Mouse (Mus musculus) left cerebral cortex, adult 11 months (tissue): Measurements from ENCODE around the gene Eef2.

ENCODE experiments used
- DNase-seq: peaks from one replicate; pipeline ENCODE4 v3.0.0; 2022; ENCODE audit warnings: low spot score

Gene Eef2

GRCm38 (mm10) chr10:81176466-81177271, at the start of gene Eef2:
Gene Eef2 (plus strand): TSS chr10:81176631.
- DNase-seq: peak; percentile 97

- DNase-seq: no peak
These were observed 42.2 kb upstream of the Eef2 start for GRCm38 (mm10) chr10:81134181-81134587.

- DNase-seq: no peak
These were observed 41.3 kb upstream of the Eef2 start, which contains the start of gene Zbtb7a for GRCm38 (mm10) chr10:81134966-81135681. Gene Zbtb7a (plus strand): TSS chr10:81135220.

GRCm38 (mm10) chr10:81135831-81136705, 40.4 kb upstream of the Eef2 start:
- DNase-seq: peak; percentile 60

- no peak for DNase-seq
These were observed 39.7 kb upstream of the Eef2 start for GRCm38 (mm10) chr10:81136706-81137231.

- peak; percentile 98 for DNase-seq
These were observed 38.9 kb upstream of the Eef2 start for GRCm38 (mm10) chr10:81137252-81138130.

GRCm38 (mm10) chr10:81138131-81138782, 38.2 kb upstream of the Eef2 start:
- no peak for DNase-seq

- DNase-seq: no peak
These were observed 37.5 kb upstream of the Eef2 start for GRCm38 (mm10) chr10:81138821-81139528.

- no peak for DNase-seq
These were observed 36.9 kb upstream of the Eef2 start for GRCm38 (mm10) chr10:81139529-81139846.

GRCm38 (mm10) chr10:81140005-81140404, 36.4 kb upstream of the Eef2 start:
- no peak for DNase-seq

- no peak for DNase-seq
These were observed 35.5 kb upstream of the Eef2 start for GRCm38 (mm10) chr10:81140717-81141454.

GRCm38 (mm10) chr10:81141455-81142210, 34.8 kb upstream of the Eef2 start:
- DNase-seq: no peak

GRCm38 (mm10) chr10:81142551-81142981, 33.9 kb upstream of the Eef2 start:
- DNase-seq: no peak

- DNase-seq: no peak
These were observed 33.2 kb upstream of the Eef2 start for GRCm38 (mm10) chr10:81143157-81143633.

GRCm38 (mm10) chr10:81143845-81144437, 32.5 kb upstream of the Eef2 start:
- DNase-seq: no peak

- no peak for DNase-seq
These were observed 31.8 kb upstream of the Eef2 start for GRCm38 (mm10) chr10:81144667-81145066.

- no peak for DNase-seq
These were observed 31.1 kb upstream of the Eef2 start for GRCm38 (mm10) chr10:81145307-81145706.

GRCm38 (mm10) chr10:81145778-81146177, 30.7 kb upstream of the Eef2 start:
- DNase-seq: no peak
